Mouse (Mus musculus) lung, postnatal 4 days (tissue): ENCODE measurements around the gene Olfr844.

ENCODE experiments used
- DNase-seq, 2 experiments: peaks; one replicate each; pipeline ENCODE4 v3.0.0; 2021

The Olfr844 gene

DNA sequence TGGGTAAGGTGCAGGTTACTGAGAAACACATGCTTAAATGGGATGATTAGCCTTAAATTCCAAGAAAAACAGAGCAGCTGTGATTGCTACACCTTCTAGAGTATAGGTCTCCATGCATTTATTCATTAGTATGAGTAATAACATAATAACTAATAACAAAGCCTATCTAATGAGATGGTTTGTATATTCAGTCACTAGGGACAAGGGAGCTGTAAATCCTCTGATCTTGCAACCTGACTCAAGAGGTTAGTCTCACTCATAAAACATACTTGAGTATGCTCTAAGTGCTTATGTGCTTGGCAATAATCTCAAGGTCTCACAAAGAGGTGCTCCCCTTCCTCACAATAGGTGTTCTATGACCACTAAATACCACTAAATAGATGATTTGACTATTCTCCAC is at the start of gene Olfr844:
Olfr844 (plus strand) TSS at position 301 of the 400 bp plus-strand sequence.
- DNase-seq = no peak

DNA sequence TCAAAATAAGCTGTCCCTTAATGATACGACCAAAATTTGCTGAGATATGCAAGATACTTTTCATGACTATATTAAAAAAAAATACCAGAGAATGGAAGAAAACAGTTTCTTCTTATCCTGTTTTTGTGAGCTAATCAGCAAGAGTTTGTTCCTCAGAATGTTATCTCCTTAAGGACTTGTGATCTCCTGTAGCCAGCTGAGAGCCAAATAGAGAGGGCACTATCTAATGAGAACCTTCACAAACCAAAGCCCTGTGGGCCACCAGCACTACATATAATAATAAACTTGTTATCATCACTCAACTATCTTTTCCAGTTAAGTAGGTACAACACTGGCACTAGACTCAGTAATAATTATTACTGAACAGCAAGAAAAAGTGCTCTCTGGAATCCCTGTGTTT is 20.0 kb downstream of the Olfr844 start, which contains the start of gene Olfr845:
Olfr845 (plus strand) TSS at position 301 of the 400 bp plus-strand sequence.
- no peak for DNase-seq

DNA sequence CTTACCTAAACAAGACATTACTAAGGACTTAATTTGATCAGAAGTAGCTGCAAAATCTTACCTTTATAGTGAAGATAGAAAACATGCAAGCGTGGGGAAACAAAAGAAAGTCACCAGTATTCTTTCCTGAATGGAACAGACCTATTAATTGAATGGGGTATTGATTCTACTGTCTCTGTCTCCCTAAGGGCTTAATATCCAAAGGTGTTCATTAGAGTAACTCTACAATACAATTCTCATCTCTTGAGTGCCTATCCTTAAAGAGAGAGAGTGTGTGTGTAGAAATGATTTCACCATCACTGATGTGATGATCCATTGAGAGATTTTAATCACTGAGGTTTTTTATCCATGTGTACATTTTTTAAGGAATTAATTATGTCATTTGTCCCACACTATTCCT is 47.8 kb downstream of the Olfr844 start, which contains the start of gene Olfr846:
Olfr846 (minus strand) TSS at position 101 of the 400 bp plus-strand sequence.
- DNase-seq = no peak
